Mouse (Mus musculus) c-Kit-negative CD71-positive TER-119-positive erythroid progenitor cells, embryonic 14.5 days (primary cell): ENCODE results near the gene Tmem203.

Experiments used
- DNase-seq: peaks from one replicate; pipeline ENCODE4 v3.0.0-alpha.2; 2013; ENCODE audit warnings: low read depth, low spot score

The Tmem203 gene

DNA sequence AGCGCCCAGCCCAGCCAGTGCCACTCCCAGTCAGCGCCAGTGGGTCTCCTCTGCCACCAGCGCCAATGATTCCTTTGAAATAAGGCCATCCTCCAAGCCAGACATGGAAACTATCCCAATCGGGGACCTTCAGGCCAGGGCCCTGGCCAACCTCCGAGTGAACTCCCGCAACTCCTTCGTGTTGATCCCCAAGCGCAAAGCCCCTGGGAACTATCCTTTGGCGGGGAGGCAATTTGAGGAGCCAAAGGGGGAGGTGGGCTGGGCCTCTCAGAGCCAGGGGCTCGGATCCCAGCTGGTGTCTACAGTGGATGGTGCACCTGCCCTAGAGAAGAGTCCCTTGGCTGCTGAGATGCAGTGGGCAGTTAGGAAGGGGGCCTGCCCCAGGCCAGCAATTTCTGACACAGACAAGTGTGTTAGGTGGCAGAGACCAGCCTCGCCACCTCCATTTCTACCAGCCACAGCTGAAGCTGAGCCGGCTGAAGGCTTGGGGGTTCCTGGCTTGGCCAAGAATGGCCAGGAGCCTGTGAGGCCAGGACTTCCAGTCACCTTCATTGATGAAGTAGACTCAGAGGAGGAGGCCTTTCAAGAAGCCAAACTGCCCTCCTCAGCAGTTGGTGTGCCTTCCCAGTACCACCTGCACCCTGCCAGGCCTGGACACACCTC lies 8.5 kb downstream of the Tmem203 start:
- DNase-seq = no peak

- DNase-seq = no peak
Measured at GRCm38 (mm10) chr2:25264286-25264660, 9.0 kb downstream of the Tmem203 start.

GRCm38 (mm10) chr2:25264851-25265250 lies 9.6 kb downstream of the Tmem203 start:
- DNase-seq = no peak

GRCm38 (mm10) chr2:25265897-25266656 lies 10.8 kb downstream of the Tmem203 start:
- no peak for DNase-seq

DNA sequence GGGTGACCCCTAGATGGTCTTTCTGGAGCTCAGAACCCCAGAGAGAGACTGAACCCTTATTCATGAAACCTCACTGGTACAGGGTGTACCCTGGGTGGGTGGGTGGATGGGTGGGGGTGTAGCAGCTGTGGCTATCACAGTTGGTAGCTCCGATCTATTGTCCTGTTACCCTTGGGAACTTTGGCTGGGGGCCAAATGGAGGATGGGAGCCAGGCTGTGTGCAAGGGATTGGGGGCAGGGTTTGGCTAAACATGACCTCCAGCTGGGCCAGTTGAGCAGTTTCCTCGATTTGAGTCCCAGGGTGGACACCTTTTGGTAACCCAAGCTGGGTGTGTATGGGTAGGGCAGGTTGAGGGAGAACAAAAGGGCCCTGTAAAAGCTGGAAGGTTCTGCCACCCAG lies 11.5 kb downstream of the Tmem203 start:
- DNase-seq = no peak

GRCm38 (mm10) chr2:25267241-25267640 lies 12.0 kb downstream of the Tmem203 start:
- no peak for DNase-seq

GRCm38 (mm10) chr2:25267746-25268309 lies 12.6 kb downstream of the Tmem203 start:
- no peak for DNase-seq

DNA sequence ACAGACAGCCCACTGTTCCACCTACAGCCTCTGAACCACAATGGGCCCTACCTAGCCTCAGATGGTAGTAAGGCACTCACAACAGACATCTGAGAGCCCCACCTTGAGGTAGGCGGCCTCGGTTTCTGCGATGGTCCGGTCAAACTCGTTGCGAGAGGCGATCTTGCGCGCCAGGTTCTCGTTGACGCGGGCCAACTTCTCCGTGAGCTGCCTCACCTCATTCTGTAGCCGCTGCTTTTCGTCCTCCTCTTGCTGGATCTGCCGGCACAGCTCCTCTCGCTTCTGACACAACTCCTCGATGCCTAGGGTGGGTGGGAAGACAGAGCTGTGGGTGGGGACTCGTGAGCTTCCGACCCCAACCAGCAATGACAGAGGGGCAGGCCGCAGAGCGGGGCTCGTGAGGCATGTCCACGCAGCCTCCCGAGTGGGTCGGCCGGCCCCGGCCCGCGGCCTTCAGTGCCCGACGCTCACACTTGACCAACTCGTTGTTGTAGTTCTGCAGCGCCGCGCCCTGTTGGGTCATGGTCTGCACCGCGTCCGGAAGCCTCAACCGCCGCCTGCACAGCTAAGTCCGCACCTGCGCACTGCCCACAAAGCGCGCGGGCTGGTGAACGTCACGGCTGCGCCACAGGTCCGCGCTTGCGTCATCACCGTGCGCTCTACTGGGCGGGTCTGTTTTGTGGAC lies 16.7 kb downstream of the Tmem203 start, which contains the start of the genes Ssna1 and Anapc2:
TSS of gene Ssna1 (minus strand) at position 612 of the 685 bp plus-strand sequence.
TSS of gene Anapc2 (plus strand) at position 652 of the 685 bp plus-strand sequence.
- DNase-seq = peak; percentile 95

GRCm38 (mm10) chr2:25272515-25272914 lies 17.3 kb downstream of the Tmem203 start:
- no peak for DNase-seq

DNA sequence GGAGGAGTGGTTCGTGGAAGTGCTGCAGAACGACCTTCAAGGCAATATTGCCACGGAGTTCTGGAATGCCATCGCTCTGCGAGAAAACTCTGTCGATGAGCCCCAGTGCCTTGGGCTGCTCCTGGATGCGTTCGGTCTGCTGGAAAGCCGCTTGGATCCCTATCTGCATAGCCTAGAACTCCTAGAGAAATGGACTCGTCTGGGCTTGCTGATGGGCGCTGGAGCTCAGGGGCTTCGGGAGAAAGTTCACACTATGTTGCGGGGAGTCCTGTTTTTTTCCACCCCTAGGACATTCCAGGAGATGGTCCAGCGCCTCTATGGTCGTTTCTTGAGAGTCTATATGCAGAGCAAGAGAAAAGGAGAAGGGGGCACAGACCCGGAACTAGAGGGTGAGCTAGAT lies 17.8 kb downstream of the Tmem203 start:
- DNase-seq = no peak

DNA sequence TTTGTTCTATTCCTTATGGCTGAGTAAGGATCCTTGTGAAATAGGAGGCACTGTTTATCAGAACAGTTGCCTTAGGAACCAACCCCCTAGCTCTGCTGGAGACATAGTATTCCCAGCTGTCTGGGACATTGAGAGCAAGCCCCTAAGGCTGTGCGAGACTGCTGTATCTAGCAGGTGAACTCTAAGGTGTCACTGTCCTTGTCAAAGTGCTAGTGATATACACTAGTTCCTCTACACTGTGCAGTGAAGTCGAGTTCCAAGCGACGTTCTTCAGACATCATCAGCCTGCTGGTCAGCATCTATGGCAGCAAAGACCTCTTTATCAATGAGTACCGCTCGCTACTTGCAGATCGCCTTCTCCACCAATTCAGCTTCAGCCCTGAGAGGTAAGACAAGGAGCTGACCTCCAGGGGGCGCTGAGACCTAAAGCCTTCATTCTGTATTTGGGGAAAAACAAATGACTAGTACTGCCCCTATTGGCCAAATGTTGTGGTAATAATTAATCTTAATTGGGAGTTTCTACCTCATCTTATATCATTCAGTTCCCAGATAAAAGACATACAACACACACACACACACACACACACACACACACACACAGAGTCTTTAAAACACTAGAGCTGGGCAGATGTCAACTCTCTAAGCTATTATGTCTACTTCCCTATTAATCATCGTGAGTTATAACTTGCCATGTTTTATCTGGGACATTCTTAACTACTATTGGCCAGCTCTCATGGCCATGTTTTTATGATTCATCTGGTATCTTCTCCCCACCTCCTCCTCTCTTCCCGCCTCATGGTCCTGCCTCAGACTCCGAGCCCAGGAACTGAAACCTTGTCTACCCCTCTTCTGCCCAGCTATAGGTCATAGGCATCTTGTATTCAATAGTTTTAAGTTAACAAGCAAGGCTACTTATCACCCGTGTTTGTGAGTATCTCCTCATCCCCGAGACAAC lies 24.0 kb downstream of the Tmem203 start:
- peak; percentile 65 for DNase-seq

- no peak for DNase-seq
Measured at GRCm38 (mm10) chr2:25285551-25285950, 30.3 kb downstream of the Tmem203 start.

GRCm38 (mm10) chr2:25286314-25286713 lies 31.1 kb downstream of the Tmem203 start:
- DNase-seq = no peak

DNA sequence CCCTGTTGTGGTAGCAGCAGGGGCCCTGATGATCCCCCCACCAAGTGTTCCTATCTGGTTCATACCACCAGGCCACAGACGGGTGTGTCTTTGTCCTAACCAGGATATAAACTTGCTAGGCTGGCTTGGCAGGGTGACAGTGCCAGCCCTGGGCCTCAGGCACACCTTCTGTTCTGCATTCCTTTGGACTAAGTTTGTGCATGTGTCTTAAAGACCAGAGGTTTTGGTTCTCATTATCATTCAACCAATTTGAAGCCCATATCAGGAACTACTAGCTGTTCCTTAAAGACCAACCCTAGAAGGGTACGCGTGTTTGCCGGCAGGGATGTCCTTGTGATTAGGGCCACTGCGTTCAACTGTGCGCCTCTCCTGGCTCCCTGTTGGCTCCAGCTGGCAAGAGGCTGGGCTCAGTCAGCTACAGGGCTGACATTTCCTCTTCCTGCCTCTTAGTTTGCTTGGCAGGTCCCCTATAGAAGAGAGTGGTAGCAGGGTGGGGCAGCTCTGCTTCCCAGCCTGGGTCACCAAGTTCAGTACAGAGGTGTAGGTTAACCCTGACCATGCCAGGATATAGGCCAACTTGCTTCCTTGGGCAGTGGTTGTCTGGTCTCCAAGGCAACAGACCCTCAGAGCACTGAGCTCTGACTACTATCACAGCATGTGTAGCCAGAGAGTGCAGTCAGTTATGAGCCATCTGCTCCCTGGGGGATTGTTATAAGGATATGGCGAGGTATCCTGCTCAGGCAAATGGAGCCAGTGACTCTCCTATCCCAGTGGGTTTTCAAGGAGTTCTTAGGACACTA lies 31.8 kb downstream of the Tmem203 start:
- DNase-seq = no peak

DNA sequence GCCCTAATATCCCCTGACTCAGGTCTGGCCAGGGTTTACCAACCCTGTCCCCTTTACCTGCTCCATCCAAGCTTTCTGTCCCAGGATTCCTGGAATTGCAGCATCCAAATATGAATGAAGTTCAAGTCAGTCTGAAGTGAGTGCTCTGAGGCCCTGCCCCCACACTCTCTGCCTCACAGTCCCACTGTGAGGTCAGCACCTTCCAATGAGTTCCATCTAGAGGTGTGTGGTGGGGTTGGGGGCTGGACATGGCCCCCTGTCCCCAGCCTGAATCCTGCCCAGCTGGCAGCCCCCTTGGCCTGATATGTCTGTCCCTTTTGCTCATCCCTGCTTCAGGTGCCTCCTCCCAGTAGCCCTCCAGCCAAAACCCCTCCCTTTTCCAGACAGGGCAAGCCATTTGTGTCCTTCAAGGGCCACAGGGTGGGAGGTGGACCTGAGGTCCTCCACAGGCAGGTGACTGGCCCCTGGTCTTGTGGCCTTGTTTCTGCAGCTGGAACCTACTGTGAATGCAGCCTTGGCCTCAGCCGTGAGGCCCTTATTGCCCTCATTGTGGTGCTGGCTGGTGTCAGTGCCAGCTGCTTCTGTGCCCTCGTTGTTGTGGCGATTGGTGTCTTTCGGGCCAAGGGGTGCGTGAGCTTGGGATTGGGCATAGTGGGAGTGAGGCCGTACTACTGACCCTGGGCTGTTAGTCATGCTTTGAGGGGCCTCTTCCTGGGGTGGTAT lies 32.8 kb downstream of the Tmem203 start, which contains the start of gene Tmem210:
TSS of gene Tmem210 (plus strand) at position 219 of the 723 bp plus-strand sequence.
- DNase-seq = no peak

- DNase-seq = no peak
Measured at GRCm38 (mm10) chr2:25288734-25289345, 33.6 kb downstream of the Tmem203 start.

- DNase-seq = no peak
Measured at GRCm38 (mm10) chr2:25289651-25290050, 34.4 kb downstream of the Tmem203 start, which contains the start of gene Lrrc26. Gene Lrrc26 (plus strand): TSS chr2:25289915.

DNA sequence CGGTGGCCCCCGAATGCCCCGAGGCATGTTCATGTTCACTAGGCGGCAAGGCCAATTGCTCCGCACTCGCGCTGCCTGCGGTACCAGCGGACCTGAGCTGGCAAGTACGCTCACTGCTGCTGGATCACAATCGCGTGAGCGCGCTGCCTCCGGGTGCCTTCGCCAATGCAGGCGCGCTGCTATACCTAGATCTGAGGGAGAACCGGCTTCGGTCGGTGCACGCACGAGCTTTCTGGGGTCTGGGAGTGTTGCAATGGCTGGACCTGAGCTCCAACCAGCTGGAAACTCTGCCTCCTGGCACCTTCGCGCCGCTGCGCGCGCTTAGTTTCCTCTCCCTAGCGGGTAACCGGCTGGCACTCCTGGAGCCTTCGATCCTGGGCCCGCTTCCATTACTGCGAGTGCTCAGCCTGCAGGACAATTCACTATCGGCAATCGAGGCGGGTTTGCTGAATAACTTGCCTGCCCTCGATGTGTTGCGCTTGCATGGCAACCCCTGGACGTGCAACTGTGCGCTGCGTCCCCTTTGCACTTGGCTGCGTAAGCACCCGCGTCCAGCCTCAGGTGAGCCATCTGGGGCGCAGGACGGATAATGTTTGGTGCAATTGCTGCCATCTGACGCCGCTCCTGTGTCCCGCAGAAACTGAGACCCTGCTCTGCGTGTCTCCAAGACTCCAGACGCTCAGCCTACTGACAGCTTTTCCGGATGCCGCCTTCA lies 35.0 kb downstream of the Tmem203 start:
- DNase-seq = no peak
